Mouse (Mus musculus): Measurements from ENCODE around the gene Vav2.

DNA sequence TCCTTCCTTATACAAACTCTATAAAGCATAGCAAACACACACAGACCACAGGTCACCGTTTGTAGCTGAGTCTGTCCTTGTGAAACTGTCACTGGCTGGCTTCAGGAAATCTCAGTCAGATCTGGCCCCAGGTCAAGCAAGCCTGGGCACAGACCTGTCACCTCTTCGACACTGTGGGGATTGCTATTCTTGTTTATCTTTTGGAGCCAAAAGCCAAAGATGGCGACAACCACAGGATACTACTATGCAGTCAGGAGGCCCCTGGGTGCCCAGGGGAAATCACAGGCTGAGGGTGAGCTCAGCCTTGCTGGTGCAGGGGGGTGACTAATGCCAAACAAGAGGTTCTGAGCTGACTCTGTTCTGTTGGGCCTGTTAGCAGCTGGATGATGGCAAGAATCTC is 10.4 kb downstream of the Vav2 start:
- TF ChIP-seq CTCF (IDR thresholded peaks at IDR 0.05; ENCODE audit: insufficient read depth, low read length), result no peak
- TF ChIP-seq POLR2A (IDR thresholded peaks at IDR 0.05; ENCODE audit: borderline replicate concordance, extremely low read depth, low read depth, low read length), result no peak
